Mouse (Mus musculus) CH12.LX (cell line): ENCODE data around the gene Reck.

ENCODE experiments used
- CTCF ChIP-seq, 2 experiments: IDR thresholded peaks in 1 of 2; conservative IDR thresholded peaks in 1 of 2; 2 replicates each; pipeline ENCODE4 v1.5.1; 2011 to 2012; ENCODE audit warnings: low read depth in 2 of 2, low read length in 2 of 2, improper control_type of control experiment in 1 of 2, inconsistent platforms in 1 of 2, mild to moderate bottlenecking in 1 of 2, moderate library complexity in 1 of 2
- MAFK ChIP-seq: IDR thresholded peaks from 2 replicates; pipeline ENCODE4 v1.6.1; 2011; ENCODE audit warnings: low read length, improper control_type of control experiment; ENCODE audit not compliant: insufficient replicate concordance
- RCOR1 ChIP-seq: conservative IDR thresholded peaks from 2 replicates; pipeline ENCODE4 v1.6.1; 2012; ENCODE audit warnings: low read depth, mild to moderate bottlenecking, inconsistent platforms, low read length, improper control_type of control experiment

- TF ChIP-seq CTCF (conservative IDR thresholded peaks at IDR 0.05 in 1 of 2, IDR thresholded peaks at IDR 0.05 in 1 of 2; ENCODE audit: low read depth in 2 of 2, low read length in 2 of 2) (no peak), RCOR1 (no peak), MAFK (no peak)
Measured at GRCm38 (mm10) chr4:43994342-43994741, 119.0 kb downstream of the Reck start.
